Mouse (Mus musculus): ENCODE data around the gene Gm8906. TPM values are rescaled to one million over a fixed set of nuclear protein-coding genes. Genes with fewer than 3 reads are reported as not detected.
"Not testable (repeated sequence)": the region's sequence is repeated elsewhere in the genome, so short reads cannot be mapped to it uniquely, and the experiment has no call there.

The Gm8906 gene
- not detected in 2 replicates for polyA plus RNA-seq (2015; fragmentation: Nextera tagmentation; extraction: Ambion mirVana)

DNA sequence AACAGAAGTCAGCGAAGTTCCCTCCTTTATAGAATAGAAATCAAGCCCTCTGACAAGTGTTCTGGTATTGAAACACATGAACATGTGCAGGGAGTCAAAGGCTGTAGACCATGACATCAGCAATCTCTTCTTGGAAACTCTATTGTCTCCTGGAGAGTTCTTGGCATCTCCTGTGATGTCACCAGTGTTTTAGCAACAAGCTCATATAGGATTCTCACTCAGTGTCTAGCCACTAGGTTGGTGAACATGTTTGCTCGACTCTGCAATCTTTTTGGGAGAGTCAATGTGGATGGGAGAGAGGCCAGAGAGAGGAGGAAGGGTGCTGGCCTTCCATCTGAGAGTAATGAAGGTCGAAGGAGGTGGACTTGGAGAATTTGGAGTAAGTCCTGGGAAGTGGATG lies at the start of gene Gm8906:
Gene Gm8906, plus strand, starts transcription at position 301 of the 400 bp plus-strand sequence.
- 54% methylated on average over 2 of the region's 3 CpGs for WGBS

More for the DNA sequence above, at the start of gene Gm8906:
- not testable (repeated sequence) for ATAC-seq (ENCODE audit: borderline replicate concordance, extremely low read depth, low FRiP score, low TSS enrichment); H3K27me3 ChIP-seq; H3K36me3 ChIP-seq; H3K4me1 ChIP-seq; H3K4me3 ChIP-seq; H3K4me2 ChIP-seq; H3K9ac ChIP-seq; H3K9me3 ChIP-seq; H3K27ac ChIP-seq

Other genes starting within 250 kb of the Gm8906 start
- not detected in 2 replicates for gene Gm8890, start 246.7 kb upstream of the Gm8906 start, polyA plus RNA-seq (2015; fragmentation: Nextera tagmentation; extraction: Ambion mirVana)
- not detected in 2 replicates for gene Speer1, start 161.2 kb upstream of the Gm8906 start, polyA plus RNA-seq (2015; fragmentation: Nextera tagmentation; extraction: Ambion mirVana)
- not detected in 2 replicates for gene Gm8897, start 86.3 kb upstream of the Gm8906 start, polyA plus RNA-seq (2015; fragmentation: Nextera tagmentation; extraction: Ambion mirVana)
- gene Gm6460, start 92.2 kb downstream of the Gm8906 start, polyA plus RNA-seq (2015; fragmentation: Nextera tagmentation; extraction: Ambion mirVana): not detected in 2 replicates
- not detected in 2 replicates for gene Gm8922, start 179.3 kb downstream of the Gm8906 start, polyA plus RNA-seq (2015; fragmentation: Nextera tagmentation; extraction: Ambion mirVana)